Mouse (Mus musculus): ENCODE measurements around the gene Dusp16. TPM values are rescaled to one million over a fixed set of nuclear protein-coding genes. Genes with fewer than 3 reads are reported as not detected.

Dusp16 gene
- polyA plus RNA-seq, 1 experiment: 11.7 TPM

GRCm38 (mm10) chr6:134773292-134773893 lies 19.0 kb downstream of the Dusp16 start:
- H3K4me3 ChIP-seq (ENCODE audit: insufficient read depth, low read depth, low read length): no peak overlapping the region
- H3K36me3 ChIP-seq (ENCODE audit: control insufficient read depth, insufficient read depth, low read length): no peaks in the 10 kb centered on the region
- DNase-seq: no peak
- TF ChIP-seq CTCF (conservative IDR thresholded peaks at IDR 0.05; ENCODE audit: insufficient read depth, insufficient read length, low read depth, low read length) (no peak), POLR2A (IDR thresholded peaks at IDR 0.05; ENCODE audit: low read depth, low read length) (no peak)
- H3K27ac ChIP-seq (ENCODE audit: insufficient read depth, low read depth, low read length): no peak overlapping the region
- H3K27me3 ChIP-seq (replicated peaks; ENCODE audit: control insufficient read depth, insufficient read depth, low read length): no peaks in the 10 kb centered on the region
- WGBS: 91% methylated on average over 1 of the region's 1 CpGs
- H3K4me1 ChIP-seq (ENCODE audit: control insufficient read depth, insufficient read depth, low read length): no peaks in the 10 kb centered on the region; the same call in 1 of the 2 replicates

DNA sequence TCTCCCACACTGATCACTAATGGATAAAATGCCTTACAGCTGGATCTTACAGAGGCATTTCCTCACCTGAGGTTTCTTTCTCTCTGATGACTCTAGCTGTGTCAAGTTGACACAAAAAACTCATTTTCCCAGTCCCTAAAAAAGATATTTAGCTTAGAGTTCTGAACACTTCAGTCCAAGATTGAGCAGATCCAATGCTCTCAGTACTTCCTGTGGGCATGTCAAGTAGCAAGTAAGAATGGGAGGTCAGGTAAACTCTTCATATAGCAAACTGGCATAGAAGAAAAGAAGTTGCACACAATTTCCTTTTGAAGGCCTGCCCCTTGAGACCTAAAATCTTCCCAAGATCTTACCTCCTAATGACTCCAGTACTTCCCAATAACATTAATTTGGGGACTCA lies 22.1 kb downstream of the Dusp16 start:
- Histone ChIP-seq H3K4me3 (ENCODE audit: insufficient read depth, low read depth, low read length) (no peak overlapping the region), H3K27me3 (replicated peaks; ENCODE audit: control insufficient read depth, insufficient read depth, low read length) (no peaks in the 10 kb centered on the region), H3K27ac (ENCODE audit: insufficient read depth, low read depth, low read length) (no peak overlapping the region), H3K36me3 (ENCODE audit: control insufficient read depth, insufficient read depth, low read length) (no peaks in the 10 kb centered on the region), H3K4me1 (ENCODE audit: control insufficient read depth, insufficient read depth, low read length) (no peaks in the 10 kb centered on the region; the same call in 1 of the 2 replicates)
- no peak for DNase-seq
- TF ChIP-seq POLR2A (IDR thresholded peaks at IDR 0.05; ENCODE audit: low read depth, low read length) (no peak), CTCF (conservative IDR thresholded peaks at IDR 0.05; ENCODE audit: insufficient read depth, insufficient read length, low read depth, low read length) (no peak)

DNA sequence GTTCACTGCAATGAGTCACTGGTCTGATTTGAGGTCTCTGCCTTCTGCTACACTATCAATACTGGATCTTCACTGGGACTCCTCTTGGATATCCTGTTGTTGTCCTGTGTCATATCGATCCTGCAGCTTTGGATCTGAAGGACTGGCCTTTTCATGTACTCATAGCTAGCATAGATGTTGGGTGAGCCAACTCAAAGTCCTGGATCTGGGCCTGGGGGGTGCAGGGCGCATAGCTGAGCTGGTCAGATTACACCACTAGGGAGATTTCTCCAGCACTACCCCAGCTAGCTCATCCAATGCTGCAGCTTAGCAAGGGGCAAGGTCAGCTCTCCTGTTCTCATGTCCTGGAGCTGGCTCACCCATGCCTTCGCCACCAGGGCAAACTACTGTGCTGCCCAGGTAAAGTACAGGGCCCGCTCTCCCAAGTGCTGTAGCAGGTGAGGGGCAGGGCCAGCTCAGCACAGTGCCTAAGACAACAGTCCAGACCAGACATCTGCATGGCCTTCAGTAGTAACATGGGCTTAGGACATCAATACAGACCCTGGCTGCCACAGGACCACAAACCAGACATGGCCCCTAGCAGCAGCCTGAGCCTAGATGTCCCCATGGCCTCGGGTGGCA lies 27.9 kb downstream of the Dusp16 start:
- no peaks in the 10 kb centered on the region; the same call in 1 of the 2 replicates for H3K4me1 ChIP-seq (ENCODE audit: control insufficient read depth, insufficient read depth, low read length)
- H3K4me3 ChIP-seq (ENCODE audit: insufficient read depth, low read depth, low read length): no peak overlapping the region
- H3K36me3 ChIP-seq (ENCODE audit: control insufficient read depth, insufficient read depth, low read length): no peaks in the 10 kb centered on the region; the same call in 1 of the 2 replicates
- no peak for TF ChIP-seq POLR2A (IDR thresholded peaks at IDR 0.05; ENCODE audit: low read depth, low read length)
- TF ChIP-seq CTCF (conservative IDR thresholded peaks at IDR 0.05; ENCODE audit: insufficient read depth, insufficient read length, low read depth, low read length): no peak; the same call in 1 of the 2 replicates
- WGBS: 94% methylated on average over 5 of the region's 5 CpGs
- no peak for DNase-seq
- H3K27ac ChIP-seq (ENCODE audit: insufficient read depth, low read depth, low read length): no peak overlapping the region
- H3K27me3 ChIP-seq (replicated peaks; ENCODE audit: control insufficient read depth, insufficient read depth, low read length): no peaks in the 10 kb centered on the region

- Histone ChIP-seq H3K36me3 (ENCODE audit: control insufficient read depth, insufficient read depth, low read length) (no peaks in the 10 kb centered on the region; the same call in 1 of the 2 replicates), H3K27me3 (replicated peaks; ENCODE audit: control insufficient read depth, insufficient read depth, low read length) (no peaks in the 10 kb centered on the region), H3K4me1 (ENCODE audit: control insufficient read depth, insufficient read depth, low read length) (no peaks in the 10 kb centered on the region; the same call in 1 of the 2 replicates), H3K27ac (ENCODE audit: insufficient read depth, low read depth, low read length) (no peak overlapping the region), H3K4me3 (ENCODE audit: insufficient read depth, low read depth, low read length) (no peak overlapping the region)
- TF ChIP-seq CTCF (conservative IDR thresholded peaks at IDR 0.05; ENCODE audit: insufficient read depth, insufficient read length, low read depth, low read length) (no peak), POLR2A (IDR thresholded peaks at IDR 0.05; ENCODE audit: low read depth, low read length) (no peak)
- no peak for DNase-seq
- WGBS: 64% methylated on average over 1 of the region's 1 CpGs
These were observed 29.0 kb downstream of the Dusp16 start for GRCm38 (mm10) chr6:134763436-134763835.

GRCm38 (mm10) chr6:134761808-134762207 lies 30.6 kb downstream of the Dusp16 start:
- no peak for DNase-seq
- H3K4me3 ChIP-seq (ENCODE audit: insufficient read depth, low read depth, low read length): no peak overlapping the region
- H3K27me3 ChIP-seq (replicated peaks; ENCODE audit: control insufficient read depth, insufficient read depth, low read length): no peaks in the 10 kb centered on the region
- TF ChIP-seq CTCF (conservative IDR thresholded peaks at IDR 0.05; ENCODE audit: insufficient read depth, insufficient read length, low read depth, low read length) (no peak), POLR2A (IDR thresholded peaks at IDR 0.05; ENCODE audit: low read depth, low read length) (no peak)
- no peaks in the 10 kb centered on the region; the same call in 1 of the 2 replicates for H3K4me1 ChIP-seq (ENCODE audit: control insufficient read depth, insufficient read depth, low read length)
- H3K27ac ChIP-seq (ENCODE audit: insufficient read depth, low read depth, low read length): no peak overlapping the region
- no peaks in the 10 kb centered on the region; the same call in 1 of the 2 replicates for H3K36me3 ChIP-seq (ENCODE audit: control insufficient read depth, insufficient read depth, low read length)
- WGBS: 86% methylated on average over 2 of the region's 2 CpGs

DNA sequence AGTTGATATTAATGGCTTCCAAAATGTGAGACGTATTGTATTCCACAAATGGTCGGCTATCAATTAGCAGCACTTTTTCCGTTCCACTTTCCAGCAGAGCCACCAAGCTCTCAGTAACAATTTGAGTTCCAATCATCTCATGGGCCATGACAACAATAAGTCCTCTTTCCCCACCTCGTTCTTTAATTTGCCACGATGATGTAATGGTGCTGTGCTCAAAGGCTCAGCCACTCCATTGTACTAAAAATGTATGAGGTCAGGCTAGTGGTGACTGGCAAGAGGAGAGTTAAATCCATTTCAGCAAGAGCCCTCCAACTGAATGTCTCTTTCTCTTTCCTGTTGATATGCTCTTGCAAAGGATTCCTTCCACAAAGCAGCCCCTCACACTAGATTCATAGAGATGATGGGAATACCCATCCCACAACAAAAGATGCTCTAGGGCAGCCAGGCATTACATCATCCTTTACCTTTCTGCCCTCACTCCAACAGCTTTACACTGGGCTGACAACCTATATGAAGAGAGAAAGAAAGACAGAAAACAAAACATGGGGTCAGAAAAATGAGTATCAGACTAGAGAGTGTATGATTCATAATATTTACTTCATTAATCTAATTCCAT lies 31.4 kb downstream of the Dusp16 start:
- H3K27me3 ChIP-seq (replicated peaks; ENCODE audit: control insufficient read depth, insufficient read depth, low read length): no peaks in the 10 kb centered on the region
- no peak for TF ChIP-seq CTCF (conservative IDR thresholded peaks at IDR 0.05; ENCODE audit: insufficient read depth, insufficient read length, low read depth, low read length)
- no peak for TF ChIP-seq POLR2A (IDR thresholded peaks at IDR 0.05; ENCODE audit: low read depth, low read length)
- no peak for DNase-seq
- H3K4me3 ChIP-seq (ENCODE audit: insufficient read depth, low read depth, low read length): no peak overlapping the region
- H3K27ac ChIP-seq (ENCODE audit: insufficient read depth, low read depth, low read length): no peak overlapping the region
- no peaks in the 10 kb centered on the region; the same call in 1 of the 2 replicates for H3K36me3 ChIP-seq (ENCODE audit: control insufficient read depth, insufficient read depth, low read length)
- WGBS: 90% methylated on average over 5 of the region's 5 CpGs
- H3K4me1 ChIP-seq (ENCODE audit: control insufficient read depth, insufficient read depth, low read length): no peaks in the 10 kb centered on the region; the same call in 1 of the 2 replicates

- H3K4me3 ChIP-seq (ENCODE audit: insufficient read depth, low read depth, low read length): no peak overlapping the region
- H3K27ac ChIP-seq (ENCODE audit: insufficient read depth, low read depth, low read length): no peak overlapping the region
- H3K27me3 ChIP-seq (replicated peaks; ENCODE audit: control insufficient read depth, insufficient read depth, low read length): no peaks in the 10 kb centered on the region
- H3K36me3 ChIP-seq (ENCODE audit: control insufficient read depth, insufficient read depth, low read length): no peaks in the 10 kb centered on the region; the same call in 1 of the 2 replicates
- H3K4me1 ChIP-seq (ENCODE audit: control insufficient read depth, insufficient read depth, low read length): no peaks in the 10 kb centered on the region
- WGBS: 92% methylated on average over 4 of the region's 4 CpGs
- TF ChIP-seq CTCF (conservative IDR thresholded peaks at IDR 0.05; ENCODE audit: insufficient read depth, insufficient read length, low read depth, low read length): no peak
- TF ChIP-seq POLR2A (IDR thresholded peaks at IDR 0.05; ENCODE audit: low read depth, low read length): no peak
- no peak for DNase-seq
These were observed 36.4 kb downstream of the Dusp16 start for GRCm38 (mm10) chr6:134756058-134756457.
